2 mouse cellular contexts compared by ENCODE assay signal in the genomic region with DNA sequence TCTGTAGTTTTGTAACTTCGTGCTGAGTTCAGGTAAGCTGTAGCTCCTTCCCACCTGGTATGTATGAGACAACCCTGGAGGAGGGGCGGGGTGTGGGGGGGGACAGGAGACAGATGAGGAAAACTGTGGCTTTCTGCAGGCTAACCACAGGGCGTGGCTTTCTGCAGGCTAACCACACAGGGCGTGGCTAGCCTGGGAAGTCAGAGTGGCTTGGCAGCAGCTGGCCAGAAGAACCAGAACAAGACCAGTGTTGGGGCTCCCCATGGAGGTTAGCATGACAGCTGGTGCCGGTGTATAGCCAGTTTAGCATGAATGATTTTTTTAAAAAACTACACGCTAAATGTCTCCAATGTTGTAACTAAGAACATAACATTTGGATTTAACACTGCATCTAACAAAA.
TF ChIP-seq lines count a peak whose summit lies in the region.

No protein-coding gene starts in this region.

TF ChIP-seq in MEL, 35 proteins besides CTCF, POLR2A, EP300 and RAD21:
- TF ChIP-seq CHD1 (IDR thresholded peaks at IDR 0.05; ENCODE audit: low read depth, low read length) (no peak), E2F4 (IDR thresholded peaks at IDR 0.05; ENCODE audit: borderline replicate concordance, low read depth, low read length) (no peak), MAFK (IDR thresholded peaks at IDR 0.05; ENCODE audit: borderline replicate concordance, low read depth, low read length) (no peak), JUND (IDR thresholded peaks at IDR 0.05; ENCODE audit: low read depth, low read length) (no peak)

TF ChIP-seq in myocyte, 11 proteins besides CTCF, POLR2A, EP300 and RAD21:
- TF ChIP-seq MYOG (IDR thresholded peaks at IDR 0.05; ENCODE audit: control insufficient read depth in 1 of 3, insufficient read depth in 1 of 3, insufficient read length in 2 of 3, low read depth in 2 of 3) (peak; percentile 21 to 72 (median 32)), MYOD1 (IDR thresholded peaks at IDR 0.05; ENCODE audit: control insufficient read depth in 1 of 3, insufficient read length in 2 of 3, low read depth in 2 of 3) (peak in 1 of 3 experiments; percentile 62), MAX (IDR thresholded peaks at IDR 0.05; ENCODE audit: low read depth) (no peak), E2F4 (IDR thresholded peaks at IDR 0.05; ENCODE audit: insufficient read depth) (no peak)
